Comparison of ENCODE assay signal across 8 mouse cellular contexts in the genomic region with DNA sequence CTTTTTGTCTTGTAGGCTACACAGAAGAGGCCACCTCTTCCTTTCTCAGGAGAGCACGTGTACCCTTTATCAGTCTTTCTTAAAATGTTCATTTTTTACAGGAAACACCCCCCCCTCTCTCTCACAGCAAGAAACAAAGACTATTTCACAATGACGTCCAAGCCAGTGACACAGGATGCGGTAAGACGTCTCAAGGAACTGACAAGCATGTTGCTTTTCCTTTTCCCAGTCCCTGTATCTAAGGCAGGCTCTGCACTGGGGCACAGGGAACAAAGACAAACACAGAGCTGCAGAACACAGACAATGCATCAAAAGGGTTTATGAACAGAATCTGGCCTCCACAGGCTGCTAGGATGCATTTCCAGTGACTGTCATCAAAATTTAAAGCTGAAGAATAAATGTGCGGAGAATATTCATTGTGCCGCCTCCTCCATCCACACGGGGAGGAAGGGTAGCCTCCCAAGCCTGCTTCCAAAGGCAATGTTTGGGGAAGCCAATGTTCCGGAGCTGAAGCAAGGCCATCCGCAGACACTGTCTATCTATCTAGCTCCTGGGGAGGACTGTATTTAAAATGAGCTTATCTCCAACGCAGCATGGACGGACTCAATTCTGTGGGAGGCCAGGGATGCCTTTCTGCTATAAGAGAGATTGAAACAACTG. TPM values are rescaled to one million over a fixed set of nuclear protein-coding genes. Genes with fewer than 3 reads are reported as not detected.
DNase-seq lines count a peak whose midpoint lies in the region; ATAC-seq and TF ChIP-seq lines count a peak whose summit lies in the region.

No protein-coding gene starts in this region.

- H3K4me1 ChIP-seq in intestine, embryonic 16.5 days (ENCODE audit: control insufficient read depth, insufficient read depth, low read length): no peaks in the 10 kb centered on the region
- H3K4me1 ChIP-seq in intestine, postnatal 0 days (replicated peaks; ENCODE audit: control insufficient read depth, insufficient read depth, low read length): no peaks in the 10 kb centered on the region
- H3K4me1 ChIP-seq in embryonic facial prominence, embryonic 14.5 days (ENCODE audit: control insufficient read depth, insufficient read depth, low read length): peaks cover 10% of the 10 kb centered on the region; the same call in 1 of the 2 replicates
- peaks cover 12% of the 10 kb centered on the region; the same call in 1 of the 2 replicates for H3K4me1 ChIP-seq in liver, postnatal 0 days (ENCODE audit: insufficient read depth)

- H3K27ac ChIP-seq in intestine, embryonic 16.5 days (ENCODE audit: low read length): 0 out of 2 replicates have a peak overlapping the region, but pooled peaks have one; percentile 1
- no peak overlapping the region for H3K27ac ChIP-seq in intestine, postnatal 0 days (ENCODE audit: low read depth, low read length)
- peak overlapping the region; percentile 55; the same call in 1 of the 2 replicates for H3K27ac ChIP-seq in embryonic facial prominence, embryonic 14.5 days (replicated peaks; ENCODE audit: low read depth, low read length)
- peak overlapping the region; percentile 64 for H3K27ac ChIP-seq in liver, postnatal 0 days (ENCODE audit: low read depth)

- peak; percentile 78 for TF ChIP-seq EP300 in liver, postnatal 0 days (IDR thresholded peaks at IDR 0.05; ENCODE audit: low read depth)

- no peak for ATAC-seq in intestine, embryonic 16.5 days
- ATAC-seq in intestine, postnatal 0 days: no peak
- no peak for ATAC-seq in embryonic facial prominence, embryonic 14.5 days (ENCODE audit: low read depth)
- peak; percentile 77 for ATAC-seq in liver, postnatal 0 days

- no peak overlapping the region for H3K4me2 ChIP-seq in intestine, embryonic 16.5 days (ENCODE audit: low read depth, low read length)
- no peak overlapping the region for H3K4me2 ChIP-seq in intestine, postnatal 0 days (replicated peaks; ENCODE audit: low read depth)
- H3K4me2 ChIP-seq in embryonic facial prominence, embryonic 14.5 days (ENCODE audit: low read depth, low read length): no peak overlapping the region
- no peak overlapping the region for H3K4me2 ChIP-seq in liver, postnatal 0 days (ENCODE audit: low read depth, low read length)

- 70% methylated on average over 11 of the region's 11 CpGs for WGBS in intestine, embryonic 16.5 days
- WGBS in intestine, postnatal 0 days: 80% methylated on average over 11 of the region's 11 CpGs
- 65% methylated on average over 11 of the region's 11 CpGs for WGBS in embryonic facial prominence, embryonic 14.5 days
- 46% methylated on average over 11 of the region's 11 CpGs for WGBS in liver, postnatal 0 days (ENCODE audit: insufficient replicate concordance)

- H3K4me3 ChIP-seq in intestine, embryonic 16.5 days (ENCODE audit: low read length): no peak overlapping the region
- H3K4me3 ChIP-seq in intestine, postnatal 0 days (ENCODE audit: low read depth, low read length): no peak overlapping the region
- no peak overlapping the region for H3K4me3 ChIP-seq in embryonic facial prominence, embryonic 14.5 days (ENCODE audit: low read depth, low read length)
- H3K4me3 ChIP-seq in liver, postnatal 0 days (ENCODE audit: low read depth, low read length): no peak overlapping the region

- H3K36me3 ChIP-seq in intestine, embryonic 16.5 days (ENCODE audit: control insufficient read depth, insufficient read depth, low read length): 0 out of 2 replicates have a peak, but pooled peaks cover 3% of the 10 kb centered on the region
- H3K36me3 ChIP-seq in intestine, postnatal 0 days (ENCODE audit: control insufficient read depth, insufficient read depth): peaks cover 20% of the 10 kb centered on the region
- 0 out of 2 replicates have a peak, but pooled peaks cover 11% of the 10 kb centered on the region for H3K36me3 ChIP-seq in embryonic facial prominence, embryonic 14.5 days (ENCODE audit: control insufficient read depth, insufficient read depth, low read length)
- peaks cover 20% of the 10 kb centered on the region for H3K36me3 ChIP-seq in liver, postnatal 0 days (replicated peaks; ENCODE audit: insufficient read depth, low read length)

- TF ChIP-seq CTCF in intestine, postnatal 0 days (IDR thresholded peaks at IDR 0.05; ENCODE audit: low read depth): no peak
- no peak for TF ChIP-seq CTCF in liver, postnatal 0 days (IDR thresholded peaks at IDR 0.05; ENCODE audit: low read depth)

- no peak overlapping the region for H3K9ac ChIP-seq in intestine, embryonic 16.5 days (ENCODE audit: low read depth, low read length)
- no peak overlapping the region for H3K9ac ChIP-seq in intestine, postnatal 0 days (ENCODE audit: low read depth, low read length)
- no peak overlapping the region; the same call in 1 of the 2 replicates for H3K9ac ChIP-seq in embryonic facial prominence, embryonic 14.5 days (ENCODE audit: low read depth, low read length)
- no peak overlapping the region for H3K9ac ChIP-seq in liver, postnatal 0 days (replicated peaks)

- no peaks in the 10 kb centered on the region for H3K27me3 ChIP-seq in intestine, embryonic 16.5 days (replicated peaks; ENCODE audit: control insufficient read depth, insufficient read depth, low read length)
- H3K27me3 ChIP-seq in intestine, postnatal 0 days (replicated peaks; ENCODE audit: control insufficient read depth, insufficient read depth, low read length): no peaks in the 10 kb centered on the region
- no peaks in the 10 kb centered on the region for H3K27me3 ChIP-seq in embryonic facial prominence, embryonic 14.5 days (replicated peaks; ENCODE audit: control insufficient read depth, insufficient read depth, low read length)
- no peaks in the 10 kb centered on the region for H3K27me3 ChIP-seq in liver, postnatal 0 days (ENCODE audit: insufficient read depth, low read length)

- peak; percentile 93 for DNase-seq in CD4-positive helper T cell, adult 2 months (ENCODE audit: low read depth, low spot score)
- no peak for DNase-seq in embryonic facial prominence, embryonic 14.5 days (ENCODE audit: low spot score)
- DNase-seq in liver, postnatal 0 days: no peak
- DNase-seq in thymus, postnatal 4 days: peak; percentile 54
- no peak for DNase-seq in gastrocnemius, postnatal 4 days (ENCODE audit: low spot score in 2 of 2)
- no peak for DNase-seq in gastrocnemius, postnatal 25 days

- H3K9me3 ChIP-seq in intestine, embryonic 16.5 days (ENCODE audit: control insufficient read depth, low read length): no peaks in the 10 kb centered on the region
- no peaks in the 10 kb centered on the region for H3K9me3 ChIP-seq in intestine, postnatal 0 days (ENCODE audit: control insufficient read depth)
- H3K9me3 ChIP-seq in embryonic facial prominence, embryonic 14.5 days (ENCODE audit: control insufficient read depth, low read length): no peaks in the 10 kb centered on the region
- no peaks in the 10 kb centered on the region for H3K9me3 ChIP-seq in liver, postnatal 0 days (ENCODE audit: low read length)

RNA-seq across cellular contexts. Expression of a gene that starts 48.7 kb away (rescaled TPM):
- 4.1 TPM in 2 replicates for polyA plus RNA-seq in intestine, embryonic 16.5 days (2015; fragmentation: Nextera tagmentation; extraction: Ambion mirVana)
- polyA plus RNA-seq in intestine, postnatal 0 days (2015; fragmentation: Nextera tagmentation; extraction: Ambion mirVana): 1.6 and 2.9 TPM in 2 replicates
- 5.9 and 7.0 TPM in 2 replicates for polyA plus RNA-seq in embryonic facial prominence, embryonic 14.5 days (2014; fragmentation: Nextera tagmentation; extraction: Ambion mirVana)
- polyA plus RNA-seq in liver, postnatal 0 days (2015; fragmentation: Nextera tagmentation; extraction: Ambion mirVana): 1.9 and 2.9 TPM in 2 replicates
- 10 to 100 TPM in 1 of 2 experiments, 1 to 10 TPM in 1; 7.1 to 10.3 TPM for total RNA-seq in gastrocnemius, postnatal 4 days (2021)
- 1 to 10 TPM; 7.0 to 7.2 TPM for total RNA-seq in gastrocnemius, postnatal 25 days (2021)

Comparison
In these comparisons a context has a peak if more than half of its experiments do, and no peak if none do; other contexts are left out.
1. DNase-seq: peak in CD4-positive helper T cell, adult 2 months (single experiment) and thymus, postnatal 4 days (single experiment); none in embryonic facial prominence, embryonic 14.5 days (single experiment), liver, postnatal 0 days (single experiment), gastrocnemius, postnatal 4 days (0 of 2) and gastrocnemius, postnatal 25 days (single experiment).